12 mouse cellular contexts compared by ENCODE assay signal in the genomic region with DNA sequence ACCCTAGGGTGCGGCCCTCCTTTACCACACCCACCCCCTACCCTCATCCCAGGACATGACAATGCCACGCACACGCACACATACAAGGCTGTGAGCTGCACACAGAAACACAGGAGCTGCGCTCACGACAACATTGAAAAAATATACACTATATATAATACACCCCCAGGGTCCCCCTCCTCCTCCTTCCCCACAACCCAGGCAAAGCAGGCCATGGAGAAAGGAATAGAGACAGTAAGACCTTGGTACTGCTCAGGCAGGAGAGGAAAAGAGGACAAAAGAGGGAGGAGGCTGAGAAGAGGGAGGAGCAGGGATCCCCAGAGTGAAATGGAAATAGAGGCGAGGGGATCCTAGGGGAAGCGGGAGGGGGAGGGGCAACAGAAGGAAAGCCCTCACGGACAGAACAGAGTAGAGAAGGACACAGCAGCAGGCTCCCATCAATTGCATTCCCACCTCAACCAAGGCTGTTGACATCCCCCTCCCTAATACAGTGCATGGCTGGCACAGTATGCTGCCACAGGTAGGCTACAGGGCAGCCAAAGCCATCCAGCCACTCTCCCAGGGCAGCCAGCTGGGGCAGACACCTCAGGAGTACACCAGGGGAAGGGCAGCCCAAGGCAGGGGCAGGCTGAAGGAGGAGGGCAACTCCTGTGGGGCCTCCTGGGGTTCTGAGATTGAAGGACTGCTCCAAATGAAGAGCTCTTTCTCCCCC. TPM values are rescaled to one million over a fixed set of nuclear protein-coding genes. Genes with fewer than 3 reads are reported as not detected.
DNase-seq lines count a peak whose midpoint lies in the region; ATAC-seq lines count a peak whose summit lies in the region.
"Had no signal": no experiment of that assay in that cellular context is flagged by ENCODE, and none has a peak within 500 bp of the region (broad histone marks: within the 10 kb centered on the region; RNA-seq: fewer than 3 reads in every experiment).

No protein-coding gene starts in this region.

- DNase-seq in neural tube, embryonic 10.5 days (ENCODE audit: extremely low spot score, low spot score), result no peak
- DNase-seq: cerebellum, postnatal 25 days; liver, embryonic 13.5 days had no signal

- H3K27ac ChIP-seq in neural tube, embryonic 12.5 days, result no peak overlapping the region
- H3K27ac ChIP-seq in embryonic facial prominence, embryonic 13.5 days, result no peak overlapping the region
- H3K27ac ChIP-seq in hindbrain, embryonic 13.5 days, result 0 out of 2 replicates have a peak overlapping the region, but pooled peaks have one; percentile 35
- H3K27ac ChIP-seq in stomach, embryonic 16.5 days (ENCODE audit: low read length), result no peak overlapping the region
- no peak overlapping the region for H3K27ac ChIP-seq in liver, embryonic 12.5 days
- H3K27ac ChIP-seq: heart, embryonic 13.5 days; liver, embryonic 13.5 days had no signal

- 44% methylated on average over 8 of the region's 8 CpGs for WGBS in neural tube, embryonic 12.5 days
- 48% methylated on average over 8 of the region's 8 CpGs for WGBS in embryonic facial prominence, embryonic 13.5 days
- WGBS in hindbrain, embryonic 13.5 days, result 34% methylated on average over 8 of the region's 8 CpGs
- WGBS in stomach, embryonic 16.5 days, result 50% methylated on average over 8 of the region's 8 CpGs
- WGBS in liver, embryonic 12.5 days (ENCODE audit: insufficient replicate concordance), result 63% methylated on average over 8 of the region's 8 CpGs

- no peaks in the 10 kb centered on the region for H3K9me3 ChIP-seq in neural tube, embryonic 12.5 days
- no peaks in the 10 kb centered on the region for H3K9me3 ChIP-seq in embryonic facial prominence, embryonic 13.5 days
- H3K9me3 ChIP-seq in hindbrain, embryonic 13.5 days, result no peaks in the 10 kb centered on the region
- no peaks in the 10 kb centered on the region for H3K9me3 ChIP-seq in stomach, embryonic 16.5 days (replicated peaks; ENCODE audit: control insufficient read depth, low read length)
- no peaks in the 10 kb centered on the region for H3K9me3 ChIP-seq in liver, embryonic 12.5 days (replicated peaks)
- H3K9me3 ChIP-seq: heart, embryonic 13.5 days; liver, embryonic 13.5 days had no signal

- H3K27me3 ChIP-seq in neural tube, embryonic 12.5 days (replicated peaks), result no peaks in the 10 kb centered on the region
- H3K27me3 ChIP-seq in embryonic facial prominence, embryonic 13.5 days, result no peaks in the 10 kb centered on the region
- no peaks in the 10 kb centered on the region for H3K27me3 ChIP-seq in hindbrain, embryonic 13.5 days
- H3K27me3 ChIP-seq in stomach, embryonic 16.5 days (ENCODE audit: control insufficient read depth, insufficient read depth, low read length), result no peaks in the 10 kb centered on the region
- H3K27me3 ChIP-seq in liver, embryonic 12.5 days (replicated peaks), result peaks cover 10% of the 10 kb centered on the region
- H3K27me3 ChIP-seq: liver, embryonic 13.5 days had no signal

- no peak overlapping the region for H3K4me2 ChIP-seq in neural tube, embryonic 12.5 days (replicated peaks)
- no peak overlapping the region for H3K4me2 ChIP-seq in embryonic facial prominence, embryonic 13.5 days
- no peak overlapping the region for H3K4me2 ChIP-seq in hindbrain, embryonic 13.5 days
- no peak overlapping the region for H3K4me2 ChIP-seq in stomach, embryonic 16.5 days (ENCODE audit: low read depth, low read length)
- H3K4me2 ChIP-seq in liver, embryonic 12.5 days, result no peak overlapping the region
- H3K4me2 ChIP-seq: heart, embryonic 13.5 days; liver, embryonic 13.5 days had no signal

- ATAC-seq in neural tube, embryonic 12.5 days (ENCODE audit: low FRiP score, low read depth), result peak; percentile 43; the same call in 1 of the 2 replicates
- peak; percentile 50; the same call in 1 of the 2 replicates for ATAC-seq in embryonic facial prominence, embryonic 13.5 days (ENCODE audit: insufficient number of reproducible peaks, insufficient read depth, low FRiP score, low TSS enrichment, low read depth)
- ATAC-seq in hindbrain, embryonic 13.5 days (ENCODE audit: low FRiP score), result peak; percentile 34
- ATAC-seq in stomach, embryonic 16.5 days (ENCODE audit: insufficient read depth, low FRiP score), result peak; percentile 11
- no peak for ATAC-seq in megakaryocyte, adult 5-6 weeks (ENCODE audit: poor library complexity, severe bottlenecking)
- ATAC-seq in liver, embryonic 12.5 days, result no peak
- ATAC-seq: intestine, embryonic 16.5 days had no signal

- H3K9ac ChIP-seq in neural tube, embryonic 12.5 days, result no peak overlapping the region
- H3K9ac ChIP-seq in embryonic facial prominence, embryonic 13.5 days, result no peak overlapping the region
- 0 out of 2 replicates have a peak overlapping the region, but pooled peaks have one; percentile 46 for H3K9ac ChIP-seq in hindbrain, embryonic 13.5 days
- no peak overlapping the region for H3K9ac ChIP-seq in stomach, embryonic 16.5 days (ENCODE audit: low read length)
- no peak overlapping the region for H3K9ac ChIP-seq in liver, embryonic 12.5 days
- H3K9ac ChIP-seq: heart, embryonic 13.5 days; liver, embryonic 13.5 days had no signal

- peaks cover 4% of the 10 kb centered on the region for H3K36me3 ChIP-seq in neural tube, embryonic 12.5 days
- H3K36me3 ChIP-seq in embryonic facial prominence, embryonic 13.5 days, result 0 out of 2 replicates have a peak, but pooled peaks cover 5% of the 10 kb centered on the region
- H3K36me3 ChIP-seq in hindbrain, embryonic 13.5 days, result peaks cover 47% of the 10 kb centered on the region
- H3K36me3 ChIP-seq in stomach, embryonic 16.5 days (ENCODE audit: control insufficient read depth, insufficient read depth, low read length), result no peaks in the 10 kb centered on the region
- no peaks in the 10 kb centered on the region for H3K36me3 ChIP-seq in liver, embryonic 12.5 days
- H3K36me3 ChIP-seq: heart, embryonic 13.5 days; liver, embryonic 13.5 days had no signal

- H3K4me3 ChIP-seq in neural tube, embryonic 12.5 days, result no peak overlapping the region
- H3K4me3 ChIP-seq in embryonic facial prominence, embryonic 13.5 days, result no peak overlapping the region
- no peak overlapping the region for H3K4me3 ChIP-seq in hindbrain, embryonic 13.5 days
- no peak overlapping the region for H3K4me3 ChIP-seq in stomach, embryonic 16.5 days (replicated peaks; ENCODE audit: low read length)
- H3K4me3 ChIP-seq in liver, embryonic 12.5 days, result no peak overlapping the region
- H3K4me3 ChIP-seq: heart, embryonic 13.5 days; liver, embryonic 13.5 days had no signal

- peaks cover 11% of the 10 kb centered on the region for H3K4me1 ChIP-seq in neural tube, embryonic 12.5 days
- H3K4me1 ChIP-seq in embryonic facial prominence, embryonic 13.5 days, result peaks cover 10% of the 10 kb centered on the region
- H3K4me1 ChIP-seq in hindbrain, embryonic 13.5 days (replicated peaks), result peaks cover 15% of the 10 kb centered on the region
- H3K4me1 ChIP-seq in stomach, embryonic 16.5 days (ENCODE audit: control insufficient read depth, insufficient read depth, low read length), result no peaks in the 10 kb centered on the region
- peaks cover 7% of the 10 kb centered on the region; the same call in 1 of the 2 replicates for H3K4me1 ChIP-seq in liver, embryonic 12.5 days

RNA-seq across cellular contexts. Expression of gene Pex5, which starts 16.1 kb away (rescaled TPM):
- 69.4 and 70.3 TPM in 2 replicates for polyA plus RNA-seq in neural tube, embryonic 12.5 days (2016; fragmentation: Nextera tagmentation; extraction: Ambion mirVana)
- polyA plus RNA-seq in embryonic facial prominence, embryonic 13.5 days (2015; fragmentation: Nextera tagmentation; extraction: Ambion mirVana), result 47.5 and 54.0 TPM in 2 replicates
- 70.5 TPM in 2 replicates for polyA plus RNA-seq in hindbrain, embryonic 13.5 days (2015; fragmentation: Nextera tagmentation; extraction: Ambion mirVana)
- 43.1 and 45.6 TPM in 2 replicates for polyA plus RNA-seq in stomach, embryonic 16.5 days (2015; fragmentation: Nextera tagmentation; extraction: Ambion mirVana)
- total RNA-seq in megakaryocyte, adult 5-6 weeks (2015), result 16.1 and 16.8 TPM in 2 replicates
- 17.7 and 18.4 TPM in 2 replicates for total RNA-seq in megakaryocyte, adult 5-6 weeks (2017)
- 26.3 and 26.5 TPM in 2 replicates for polyA plus RNA-seq in liver, embryonic 12.5 days (2016; fragmentation: Nextera tagmentation; extraction: Ambion mirVana)

RNA-seq across cellular contexts. Expression of gene Clstn3, which starts 33.7 kb away (rescaled TPM):
- 39.7 and 41.2 TPM in 2 replicates for polyA plus RNA-seq in neural tube, embryonic 12.5 days (2016; fragmentation: Nextera tagmentation; extraction: Ambion mirVana)
- polyA plus RNA-seq in embryonic facial prominence, embryonic 13.5 days (2015; fragmentation: Nextera tagmentation; extraction: Ambion mirVana), result 11.6 and 11.7 TPM in 2 replicates
- 73.7 and 80.0 TPM in 2 replicates for polyA plus RNA-seq in hindbrain, embryonic 13.5 days (2015; fragmentation: Nextera tagmentation; extraction: Ambion mirVana)
- 5.9 and 7.3 TPM in 2 replicates for polyA plus RNA-seq in stomach, embryonic 16.5 days (2015; fragmentation: Nextera tagmentation; extraction: Ambion mirVana)
- total RNA-seq in megakaryocyte, adult 5-6 weeks (2015), result 0.11 and 1.2 TPM in 2 replicates
- total RNA-seq in megakaryocyte, adult 5-6 weeks (2017), result 0.51 and 0.73 TPM in 2 replicates
- 4.1 and 5.0 TPM in 2 replicates for polyA plus RNA-seq in liver, embryonic 12.5 days (2016; fragmentation: Nextera tagmentation; extraction: Ambion mirVana)
- total RNA-seq: neutrophil, adult 5-6 weeks had no signal

Comparison
In these comparisons a context has a peak if more than half of its experiments do, and no peak if none do; other contexts are left out.
1. ATAC-seq: peak in neural tube, embryonic 12.5 days (single experiment), embryonic facial prominence, embryonic 13.5 days (single experiment), hindbrain, embryonic 13.5 days (single experiment) and stomach, embryonic 16.5 days (single experiment); none in megakaryocyte, adult 5-6 weeks (single experiment) and liver, embryonic 12.5 days (single experiment).